Mouse (Mus musculus) MEL (cell line): Measurements from ENCODE around the gene Ankrd36. TPM values are rescaled to one million over a fixed set of nuclear protein-coding genes. Genes with fewer than 3 reads are reported as not detected.

Experiments used
- DNase-seq: peaks from one replicate; pipeline ENCODE4 v3.0.0; 2011; ENCODE audit warnings: low read depth, low spot score
- H3K27ac ChIP-seq: 2 replicates; pipeline ENCODE4 v1.5.1; 2012; ENCODE audit warnings: low read depth, mild to moderate bottlenecking, control low read depth, low read length, moderate library complexity; ENCODE audit not compliant: control insufficient read depth
- H3K27me3 ChIP-seq, 2 experiments: fragments of 150-350 bp in 1 of 2; sonication (generic) in 1 of 2; 2 replicates each; pipeline ENCODE4 v1.6.1; 2012; ENCODE audit warnings: low read length in 2 of 2, mild to moderate bottlenecking in 2 of 2, improper control_type of control experiment in 1 of 2, moderate library complexity in 1 of 2; ENCODE audit not compliant: insufficient read depth in 2 of 2, control insufficient read depth in 1 of 2
- H3K36me3 ChIP-seq, 2 experiments: 2 replicates each; pipeline ENCODE4 v1.6.1; 2012 to 2014; ENCODE audit warnings: low read length in 2 of 2, improper control_type of control experiment in 1 of 2, inconsistent platforms in 1 of 2, mild to moderate bottlenecking in 1 of 2; ENCODE audit not compliant: insufficient read depth in 2 of 2, control insufficient read depth in 1 of 2
- H3K4me1 ChIP-seq, 2 experiments: fragments of 150-350 bp in 1 of 2; sonication (generic) in 1 of 2; 2 replicates each; pipeline ENCODE4 v1.6.1; 2012; ENCODE audit warnings: low read length in 2 of 2, improper control_type of control experiment in 1 of 2, mild to moderate bottlenecking in 1 of 2; ENCODE audit not compliant: insufficient read depth in 2 of 2, control insufficient read depth in 1 of 2
- H3K4me3 ChIP-seq, 2 experiments: fragments of 150-350 bp in 1 of 2; sonication (generic) in 1 of 2; 2 replicates each; pipeline ENCODE4 v1.5.1; 2012; ENCODE audit warnings: low read depth in 2 of 2, low read length in 2 of 2, mild to moderate bottlenecking in 2 of 2, moderate library complexity in 2 of 2, control low read depth in 1 of 2, improper control_type of control experiment in 1 of 2; ENCODE audit not compliant: control insufficient read depth in 1 of 2, insufficient read depth in 1 of 2
- H3K79me2 ChIP-seq: 2 replicates; pipeline ENCODE4 v1.6.1; 2012; ENCODE audit warnings: mild to moderate bottlenecking, low read length, moderate library complexity; ENCODE audit not compliant: control insufficient read depth, poor library complexity, insufficient read depth
- H3K9ac ChIP-seq: 2 replicates; pipeline ENCODE4 v1.6.1; 2012; ENCODE audit warnings: low read depth, mild to moderate bottlenecking, control low read depth, low read length, moderate library complexity; ENCODE audit not compliant: control insufficient read depth, poor library complexity, severe bottlenecking
- H3K9me3 ChIP-seq: fragments of 150-350 bp; sonication (generic); replicated peaks from 2 replicates; pipeline ENCODE4 v1.6.1; 2012; ENCODE audit warnings: mild to moderate bottlenecking, low read length, improper control_type of control experiment, moderate library complexity; ENCODE audit not compliant: insufficient read depth
- BHLHE40 ChIP-seq: IDR thresholded peaks from 2 replicates; pipeline ENCODE4 v1.6.1; 2012; ENCODE audit warnings: low read depth, mild to moderate bottlenecking, inconsistent platforms, low read length, improper control_type of control experiment, borderline replicate concordance
- CHD1 ChIP-seq: IDR thresholded peaks from 2 replicates; pipeline ENCODE4 v1.6.1; 2012; ENCODE audit warnings: low read depth, mild to moderate bottlenecking, inconsistent platforms, low read length, improper control_type of control experiment
- CTCF ChIP-seq, 3 experiments: IDR thresholded peaks in 2 of 3; conservative IDR thresholded peaks in 1 of 3; 2 replicates each; pipeline ENCODE4 v1.5.1; 2011 to 2012; ENCODE audit warnings: low read length in 3 of 3, low read depth in 2 of 3, mild to moderate bottlenecking in 2 of 3, improper control_type of control experiment in 1 of 3, inconsistent platforms in 1 of 3, mixed read lengths in 1 of 3, moderate library complexity in 1 of 3; ENCODE audit not compliant: control insufficient read depth in 1 of 3, insufficient read depth in 1 of 3, poor library complexity in 1 of 3, severe bottlenecking in 1 of 3
- E2F4 ChIP-seq: IDR thresholded peaks from 2 replicates; pipeline ENCODE4 v1.6.1; 2011; ENCODE audit warnings: low read depth, low read length, improper control_type of control experiment, borderline replicate concordance
- EP300 ChIP-seq, 2 experiments: IDR thresholded peaks; 2 replicates each; pipeline ENCODE4 v1.6.1; 2011; ENCODE audit warnings: improper control_type of control experiment in 2 of 2, low read length in 2 of 2, low read depth in 1 of 2, mild to moderate bottlenecking in 1 of 2
- GABPA ChIP-seq: IDR thresholded peaks from 2 replicates; pipeline ENCODE4 v1.6.1; 2012; ENCODE audit warnings: low read depth, mild to moderate bottlenecking, inconsistent platforms, low read length, improper control_type of control experiment, moderate library complexity
- JUND ChIP-seq: IDR thresholded peaks from 2 replicates; pipeline ENCODE4 v1.6.1; 2011; ENCODE audit warnings: low read depth, mild to moderate bottlenecking, improper control_type of control experiment, low read length
- MEF2A ChIP-seq: IDR thresholded peaks from 2 replicates; pipeline ENCODE4 v1.6.1; 2014; ENCODE audit warnings: low read depth, mild to moderate bottlenecking, inconsistent platforms, low read length, improper control_type of control experiment; ENCODE audit not compliant: poor library complexity, insufficient replicate concordance, severe bottlenecking; ENCODE audit errors: extremely low read depth
- MYC ChIP-seq: IDR thresholded peaks from 2 replicates; pipeline ENCODE4 v1.6.1; 2011; ENCODE audit warnings: low read depth, mild to moderate bottlenecking, low read length, improper control_type of control experiment, moderate library complexity
- NELFE ChIP-seq: IDR thresholded peaks from 2 replicates; pipeline ENCODE4 v1.6.1; 2011; ENCODE audit warnings: low read depth, low read length, improper control_type of control experiment
- POLR2A ChIP-seq, 2 experiments: IDR thresholded peaks; 2 replicates each; pipeline ENCODE4 v1.6.1; 2011 to 2012; ENCODE audit warnings: low read length in 2 of 2, mild to moderate bottlenecking in 2 of 2, control low read depth in 1 of 2, improper control_type of control experiment in 1 of 2, low read depth in 1 of 2, moderate library complexity in 1 of 2; ENCODE audit not compliant: control insufficient read depth in 1 of 2, insufficient read depth in 1 of 2, poor library complexity in 1 of 2
- POLR2AphosphoS2 ChIP-seq: IDR thresholded peaks from 2 replicates; pipeline ENCODE4 v1.6.1; 2011; ENCODE audit warnings: low read length, improper control_type of control experiment
- RAD21 ChIP-seq: IDR thresholded peaks from 2 replicates; pipeline ENCODE4 v1.6.1; 2011; ENCODE audit warnings: mild to moderate bottlenecking, low read depth, low read length, improper control_type of control experiment
- RCOR1 ChIP-seq: IDR thresholded peaks from 2 replicates; pipeline ENCODE4 v1.6.1; 2012; ENCODE audit warnings: low read depth, mild to moderate bottlenecking, inconsistent platforms, low read length, improper control_type of control experiment
- SIN3A ChIP-seq: IDR thresholded peaks from 2 replicates; pipeline ENCODE4 v1.6.1; 2012; ENCODE audit warnings: low read length, improper control_type of control experiment, inconsistent platforms
- TBP ChIP-seq: IDR thresholded peaks from 2 replicates; pipeline ENCODE4 v1.8.0; 2011; ENCODE audit warnings: low read depth, low read length, improper control_type of control experiment
- USF2 ChIP-seq, 2 experiments: IDR thresholded peaks; 2 replicates each; pipeline ENCODE4 v1.6.1; 2011 to 2012; ENCODE audit warnings: improper control_type of control experiment in 2 of 2, low read length in 2 of 2, borderline replicate concordance in 1 of 2, inconsistent platforms in 1 of 2, low read depth in 1 of 2, mild to moderate bottlenecking in 1 of 2; ENCODE audit not compliant: insufficient read depth in 1 of 2
- ZC3H11A ChIP-seq: IDR thresholded peaks from 2 replicates; pipeline ENCODE4 v1.6.1; 2012; ENCODE audit warnings: low read depth, mild to moderate bottlenecking, inconsistent platforms, low read length, improper control_type of control experiment
- ZMIZ1 ChIP-seq: IDR thresholded peaks from 2 replicates; pipeline ENCODE4 v1.6.1; 2012; ENCODE audit warnings: low read depth, mild to moderate bottlenecking, inconsistent platforms, low read length, improper control_type of control experiment, moderate library complexity
- ZNF384 ChIP-seq: IDR thresholded peaks from 2 replicates; pipeline ENCODE4 v1.6.1; 2012; ENCODE audit warnings: low read depth, mild to moderate bottlenecking, inconsistent platforms, low read length, improper control_type of control experiment
- polyA plus RNA-seq, 2 experiments: library from polyadenylated mRNA; stranded (reverse) in 1 of 2; unstranded in 1 of 2; fragments of >175 nt in 1 of 2; fragments of >200 nt in 1 of 2; gene quantifications; 2 replicates each; pipeline versions ENCODE4 v1.2.1 to v1.2.4; 2012; ENCODE audit warnings: low replicate concordance in 2 of 2, low read depth in 1 of 2; ENCODE audit not compliant: insufficient read length in 2 of 2, insufficient read depth in 1 of 2, missing spikeins in 1 of 2
- total RNA-seq: library from RNA; depleted of rRNA; stranded (reverse); fragments of 300-350 nt; gene quantifications from 2 replicates; pipeline ENCODE4 v1.2.3, GENCODE M21; 2012

The Ankrd36 gene
- total and polyA plus RNA-seq, 3 experiments = 3.2 to 3.4 TPM; not detected in 1

GRCm38 (mm10) chr11:5716938-5717705 lies 147.6 kb downstream of the Ankrd36 start:
- no peak overlapping the region for H3K27ac ChIP-seq
- H3K4me1 ChIP-seq = no peaks in the 10 kb centered on the region
- H3K4me3 ChIP-seq = no peak overlapping the region
- DNase-seq = no peak
- H3K9me3 ChIP-seq = no peaks in the 10 kb centered on the region
- TF ChIP-seq ZMIZ1 (no peak), E2F4 (no peak), JUND (no peak), POLR2A (IDR thresholded peaks at IDR 0.05; ENCODE audit: control insufficient read depth in 1 of 2, insufficient read depth in 1 of 2, low read depth in 1 of 2, low read length in 2 of 2, poor library complexity in 1 of 2) (no peak), ZNF384 (no peak), NELFE (no peak), TBP (no peak), RCOR1 (no peak), CTCF (IDR thresholded peaks at IDR 0.05 in 2 of 3, conservative IDR thresholded peaks at IDR 0.05 in 1 of 3; ENCODE audit: control insufficient read depth in 1 of 3, insufficient read depth in 1 of 3, low read depth in 2 of 3, low read length in 3 of 3, poor library complexity in 1 of 3, severe bottlenecking in 1 of 3) (no peak), EP300 (IDR thresholded peaks at IDR 0.05; ENCODE audit: low read depth in 1 of 2, low read length in 2 of 2) (no peak), MYC (no peak), BHLHE40 (no peak), CHD1 (no peak), POLR2AphosphoS2 (no peak), ZC3H11A (no peak), SIN3A (no peak), GABPA (no peak), MEF2A (no peak), USF2 (IDR thresholded peaks at IDR 0.05; ENCODE audit: borderline replicate concordance in 1 of 2, insufficient read depth in 1 of 2, low read depth in 1 of 2, low read length in 2 of 2) (no peak), RAD21 (no peak)
- peaks cover 0 to 8% of the 10 kb centered on the region in 2 experiments; a peak in 2 of 4 replicates for H3K36me3 ChIP-seq
- no peaks in the 10 kb centered on the region for H3K79me2 ChIP-seq
- no peak overlapping the region for H3K9ac ChIP-seq
- no peaks in the 10 kb centered on the region for H3K27me3 ChIP-seq
